Mouse (Mus musculus): Measurements from ENCODE around the gene Cemip2. TPM values are rescaled to one million over a fixed set of nuclear protein-coding genes. Genes with fewer than 3 reads are reported as not detected.

Gene Cemip2
- polyA plus RNA-seq, 1 experiment from 2014 or later: 14.1 TPM

DNA sequence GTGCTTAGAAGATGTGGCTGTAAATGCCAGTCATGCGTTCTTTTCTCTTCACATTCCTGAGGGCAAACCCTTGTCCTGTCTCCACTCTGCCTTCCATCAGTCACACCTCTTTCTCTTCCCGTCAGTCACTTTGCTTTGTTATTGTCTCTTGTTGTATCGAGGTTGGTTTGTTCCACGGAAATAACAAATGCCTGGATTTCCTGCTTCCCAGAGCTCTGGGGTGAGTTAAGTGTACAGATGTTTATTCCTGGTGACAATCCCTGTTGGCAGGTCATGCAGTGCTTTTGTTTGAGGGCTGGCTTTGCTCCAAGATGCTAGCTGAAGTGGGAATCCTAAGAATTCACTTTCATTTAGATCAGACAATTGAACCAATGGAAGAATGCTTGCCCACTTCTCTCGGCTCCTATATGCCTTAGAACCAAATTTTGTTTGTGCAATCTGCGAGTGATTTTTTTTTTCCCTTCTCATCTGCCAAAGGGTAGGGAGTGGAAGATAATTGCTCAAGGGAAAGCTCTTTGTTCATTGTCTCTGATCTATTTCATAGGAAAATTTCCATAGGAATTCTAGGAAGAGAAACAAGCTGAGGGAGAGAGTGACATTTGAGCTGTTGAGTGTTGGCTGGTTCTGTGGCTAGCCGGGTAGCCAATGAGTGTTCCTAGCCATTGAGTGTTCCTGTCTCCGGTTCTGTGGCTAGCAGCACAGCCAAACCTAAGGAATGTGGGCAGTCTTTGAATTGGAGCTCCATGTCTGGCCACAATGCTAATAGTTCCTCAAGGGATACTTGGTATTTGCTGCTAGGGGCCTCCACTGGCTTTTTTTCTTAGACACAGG is 104.2 kb downstream of the Cemip2 start:
- TF ChIP-seq CTCF (IDR thresholded peaks at IDR 0.05; ENCODE audit: low read depth): no peak
- H3K27me3 ChIP-seq (ENCODE audit: insufficient read depth, low read length): no peaks in the 10 kb centered on the region
- ATAC-seq (replicated peaks; ENCODE audit: low FRiP score, low read depth): no peak; the same call in 1 of the 2 replicates
- H3K27ac ChIP-seq: peak overlapping the region; percentile 36; the same call in 1 of the 2 replicates
- H3K4me2 ChIP-seq (ENCODE audit: low read length): no peak overlapping the region
- no peaks in the 10 kb centered on the region for H3K9me3 ChIP-seq (replicated peaks; ENCODE audit: low read length)
- WGBS: 46% methylated on average over 8 of the region's 8 CpGs
- H3K9ac ChIP-seq (ENCODE audit: low read depth, low read length): no peak overlapping the region
- H3K4me3 ChIP-seq (replicated peaks; ENCODE audit: low read depth, low read length): no peak overlapping the region
- H3K4me1 ChIP-seq (replicated peaks; ENCODE audit: insufficient read depth, low read length): no peaks in the 10 kb centered on the region; the same call in 1 of the 2 replicates
- H3K36me3 ChIP-seq (ENCODE audit: insufficient read depth, low read length): no peaks in the 10 kb centered on the region
- DNase-seq (ENCODE audit: low spot score): peak; percentile 65

DNA sequence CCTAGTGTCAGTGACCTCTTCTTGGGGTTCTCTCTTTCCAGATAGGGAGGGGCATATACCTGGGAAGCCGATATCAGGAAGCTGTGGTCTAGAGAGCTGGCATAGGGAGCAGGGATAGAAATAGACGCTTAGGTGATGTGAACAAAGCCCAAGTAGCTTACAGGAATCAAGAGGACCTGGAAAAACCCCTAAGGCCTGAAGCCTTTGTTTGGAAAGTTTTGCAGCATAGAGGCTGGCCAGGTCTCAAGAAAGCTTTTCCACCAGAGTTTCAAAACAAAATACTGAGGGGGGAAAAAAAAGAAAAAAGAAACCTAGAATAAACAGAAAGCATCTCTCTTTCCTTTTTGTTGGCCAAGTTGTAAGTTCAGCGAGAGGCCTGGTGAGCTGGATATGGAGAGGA is 104.9 kb downstream of the Cemip2 start:
- H3K4me1 ChIP-seq (replicated peaks; ENCODE audit: insufficient read depth, low read length): no peaks in the 10 kb centered on the region; the same call in 1 of the 2 replicates
- H3K4me2 ChIP-seq (ENCODE audit: low read length): no peak overlapping the region
- no peak for TF ChIP-seq CTCF (IDR thresholded peaks at IDR 0.05; ENCODE audit: low read depth)
- ATAC-seq (replicated peaks; ENCODE audit: low FRiP score, low read depth) (no peak), DNase-seq (ENCODE audit: low spot score) (no peak)
- H3K27me3 ChIP-seq (ENCODE audit: insufficient read depth, low read length): no peaks in the 10 kb centered on the region
- H3K9ac ChIP-seq (ENCODE audit: low read depth, low read length): no peak overlapping the region
- 79% methylated on average over 3 of the region's 3 CpGs for WGBS
- no peaks in the 10 kb centered on the region for H3K9me3 ChIP-seq (replicated peaks; ENCODE audit: low read length)
- no peak overlapping the region for H3K27ac ChIP-seq
- no peaks in the 10 kb centered on the region for H3K36me3 ChIP-seq (ENCODE audit: insufficient read depth, low read length)
- H3K4me3 ChIP-seq (replicated peaks; ENCODE audit: low read depth, low read length): no peak overlapping the region

- H3K9ac ChIP-seq (ENCODE audit: low read depth, low read length): no peak overlapping the region
- 82% methylated on average over 2 of the region's 2 CpGs for WGBS
- H3K9me3 ChIP-seq (replicated peaks; ENCODE audit: low read length): no peaks in the 10 kb centered on the region
- H3K27ac ChIP-seq: no peak overlapping the region
- no peaks in the 10 kb centered on the region; the same call in 1 of the 2 replicates for H3K4me1 ChIP-seq (replicated peaks; ENCODE audit: insufficient read depth, low read length)
- H3K36me3 ChIP-seq (ENCODE audit: insufficient read depth, low read length): no peaks in the 10 kb centered on the region
- no peaks in the 10 kb centered on the region for H3K27me3 ChIP-seq (ENCODE audit: insufficient read depth, low read length)
- ATAC-seq (replicated peaks; ENCODE audit: low FRiP score, low read depth) (no peak), DNase-seq (ENCODE audit: low spot score) (no peak)
- no peak for TF ChIP-seq CTCF (IDR thresholded peaks at IDR 0.05; ENCODE audit: low read depth)
- no peak overlapping the region for H3K4me3 ChIP-seq (replicated peaks; ENCODE audit: low read depth, low read length)
- H3K4me2 ChIP-seq (ENCODE audit: low read length): no peak overlapping the region
Measured at GRCm38 (mm10) chr19:21883922-21884321, 105.8 kb downstream of the Cemip2 start.

GRCm38 (mm10) chr19:21884385-21884784 is 106.2 kb downstream of the Cemip2 start:
- DNase-seq (ENCODE audit: low spot score): no peak
- Histone ChIP-seq H3K9ac (ENCODE audit: low read depth, low read length) (no peak overlapping the region), H3K4me2 (ENCODE audit: low read length) (no peak overlapping the region), H3K4me1 (replicated peaks; ENCODE audit: insufficient read depth, low read length) (no peaks in the 10 kb centered on the region; the same call in 1 of the 2 replicates), H3K9me3 (replicated peaks; ENCODE audit: low read length) (no peaks in the 10 kb centered on the region), H3K36me3 (ENCODE audit: insufficient read depth, low read length) (no peaks in the 10 kb centered on the region), H3K27ac (no peak overlapping the region), H3K4me3 (replicated peaks; ENCODE audit: low read depth, low read length) (no peak overlapping the region), H3K27me3 (ENCODE audit: insufficient read depth, low read length) (no peaks in the 10 kb centered on the region)
- ATAC-seq (replicated peaks; ENCODE audit: low FRiP score, low read depth): no peak
- TF ChIP-seq CTCF (IDR thresholded peaks at IDR 0.05; ENCODE audit: low read depth): no peak
- WGBS: 83% methylated on average over 4 of the region's 4 CpGs

DNA sequence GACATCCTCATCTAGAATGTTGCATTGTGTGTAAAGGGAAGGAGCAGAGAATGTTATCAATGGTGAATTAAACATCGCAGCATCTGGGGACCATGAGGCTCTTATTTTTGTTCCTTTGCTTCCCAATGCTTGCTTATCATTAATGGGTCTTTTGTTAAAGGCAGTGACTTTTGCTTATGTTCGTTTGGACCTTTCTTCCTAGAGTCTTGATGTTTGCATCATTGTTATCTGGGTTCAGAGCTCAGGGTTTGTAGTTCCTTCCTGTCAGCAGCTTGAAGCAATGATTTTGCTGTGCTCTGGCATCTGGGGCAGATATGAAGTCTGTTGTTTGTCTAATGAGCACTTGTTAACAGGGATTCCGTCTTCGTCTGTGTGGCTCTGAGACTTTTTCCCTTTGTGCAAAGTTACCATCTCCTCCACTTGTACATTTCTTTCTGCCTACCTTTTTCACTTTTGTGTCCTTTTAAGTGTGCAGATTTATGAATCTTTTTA is 108.1 kb downstream of the Cemip2 start:
- Histone ChIP-seq H3K36me3 (ENCODE audit: insufficient read depth, low read length) (no peaks in the 10 kb centered on the region), H3K27me3 (ENCODE audit: insufficient read depth, low read length) (no peaks in the 10 kb centered on the region), H3K4me2 (ENCODE audit: low read length) (no peak overlapping the region), H3K4me3 (replicated peaks; ENCODE audit: low read depth, low read length) (no peak overlapping the region), H3K4me1 (replicated peaks; ENCODE audit: insufficient read depth, low read length) (no peaks in the 10 kb centered on the region; the same call in 1 of the 2 replicates), H3K27ac (no peak overlapping the region), H3K9ac (ENCODE audit: low read depth, low read length) (no peak overlapping the region), H3K9me3 (replicated peaks; ENCODE audit: low read length) (no peaks in the 10 kb centered on the region)
- ATAC-seq (replicated peaks; ENCODE audit: low FRiP score, low read depth) (no peak), DNase-seq (ENCODE audit: low spot score) (no peak)
- WGBS: 73% methylated on average over 4 of the region's 4 CpGs
- no peak for TF ChIP-seq CTCF (IDR thresholded peaks at IDR 0.05; ENCODE audit: low read depth)

GRCm38 (mm10) chr19:21890699-21891098 is 112.6 kb downstream of the Cemip2 start:
- H3K27me3 ChIP-seq (ENCODE audit: insufficient read depth, low read length): no peaks in the 10 kb centered on the region
- no peak overlapping the region for H3K9ac ChIP-seq (ENCODE audit: low read depth, low read length)
- DNase-seq (ENCODE audit: low spot score) (no peak), ATAC-seq (replicated peaks; ENCODE audit: low FRiP score, low read depth) (no peak)
- H3K4me3 ChIP-seq (replicated peaks; ENCODE audit: low read depth, low read length): no peak overlapping the region
- H3K4me2 ChIP-seq (ENCODE audit: low read length): no peak overlapping the region
- H3K36me3 ChIP-seq (ENCODE audit: insufficient read depth, low read length): no peaks in the 10 kb centered on the region
- 59% methylated on average over 2 of the region's 2 CpGs for WGBS
- H3K27ac ChIP-seq: no peak overlapping the region
- no peaks in the 10 kb centered on the region for H3K4me1 ChIP-seq (replicated peaks; ENCODE audit: insufficient read depth, low read length)
- TF ChIP-seq CTCF (IDR thresholded peaks at IDR 0.05; ENCODE audit: low read depth): no peak
- H3K9me3 ChIP-seq (replicated peaks; ENCODE audit: low read length): no peaks in the 10 kb centered on the region
